Mouse (Mus musculus) heart, postnatal 0 days (tissue): ENCODE measurements at regions not wholly inside any gene's neighbourhood (a gene's known extent, or its start where the extent isn't known, plus 50 kb on each side); places are given as distances from the start of the nearest gene placed in this dataset.

Experiments
- CTCF ChIP-seq: IDR thresholded peaks from 2 replicates; pipeline ENCODE4 v1.5.1; 2016; ENCODE audit warnings: antibody characterized with exemption, control low read depth, low read depth
- EP300 ChIP-seq: IDR thresholded peaks from 2 replicates; pipeline ENCODE4 v1.6.1; 2016; ENCODE audit warnings: antibody characterized with exemption, low read depth

DNA sequence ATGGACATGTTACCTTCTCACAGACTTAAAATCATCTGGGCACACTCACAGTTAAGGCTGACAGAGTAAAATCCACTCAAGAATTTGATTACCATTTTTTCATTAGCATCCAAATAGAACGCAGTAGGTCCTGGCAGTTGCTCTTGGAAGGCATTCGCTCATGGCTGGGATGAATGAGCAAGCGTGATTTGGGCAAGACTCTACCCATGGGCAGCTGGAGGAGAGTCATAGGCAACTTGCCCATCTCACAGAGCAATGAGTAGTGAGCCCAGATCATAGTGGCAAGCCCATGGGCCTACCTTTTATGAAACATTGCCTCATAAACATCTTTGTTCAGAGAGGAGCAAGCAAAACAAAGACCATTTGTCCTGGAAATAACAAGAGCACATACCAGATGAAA, 345.9 kb upstream of the Sash1 start:
- TF ChIP-seq CTCF (no peak), EP300 (no peak)
